Mouse (Mus musculus): ENCODE results near the gene Scn3b. TPM values are rescaled to one million over a fixed set of nuclear protein-coding genes. Genes with fewer than 3 reads are reported as not detected.

The Scn3b gene
- polyA plus RNA-seq, 1 experiment, result not detected

GRCm38 (mm10) chr9:40301475-40301874, 32.5 kb downstream of the Scn3b start:
- Histone ChIP-seq H3K9me3 (ENCODE audit: control insufficient read depth, low read length) (no peaks in the 10 kb centered on the region), H3K36me3 (ENCODE audit: control insufficient read depth) (no peaks in the 10 kb centered on the region), H3K27me3 (ENCODE audit: control insufficient read depth) (no peaks in the 10 kb centered on the region), H3K4me3 (replicated peaks) (no peak overlapping the region), H3K4me1 (ENCODE audit: control insufficient read depth) (no peaks in the 10 kb centered on the region)
- no peak for TF ChIP-seq TAL1 (IDR thresholded peaks at IDR 0.05; ENCODE audit: low read length)
- TF ChIP-seq GATA1 (IDR thresholded peaks at IDR 0.05; ENCODE audit: low read length), result no peak

- H3K4me1 ChIP-seq (ENCODE audit: control insufficient read depth), result no peaks in the 10 kb centered on the region
- no peaks in the 10 kb centered on the region for H3K36me3 ChIP-seq (ENCODE audit: control insufficient read depth)
- H3K4me3 ChIP-seq (replicated peaks), result no peak overlapping the region
- TF ChIP-seq GATA1 (IDR thresholded peaks at IDR 0.05; ENCODE audit: low read length) (no peak), TAL1 (IDR thresholded peaks at IDR 0.05; ENCODE audit: low read length) (no peak)
- no peaks in the 10 kb centered on the region for H3K27me3 ChIP-seq (ENCODE audit: control insufficient read depth)
- no peaks in the 10 kb centered on the region for H3K9me3 ChIP-seq (ENCODE audit: control insufficient read depth, low read length)
These were observed 33.4 kb downstream of the Scn3b start for GRCm38 (mm10) chr9:40302375-40302774.

- H3K27me3 ChIP-seq (ENCODE audit: control insufficient read depth), result no peaks in the 10 kb centered on the region
- H3K4me3 ChIP-seq (replicated peaks), result no peak overlapping the region
- H3K4me1 ChIP-seq (ENCODE audit: control insufficient read depth), result no peaks in the 10 kb centered on the region
- TF ChIP-seq GATA1 (IDR thresholded peaks at IDR 0.05; ENCODE audit: low read length) (no peak), TAL1 (IDR thresholded peaks at IDR 0.05; ENCODE audit: low read length) (no peak)
- no peaks in the 10 kb centered on the region for H3K36me3 ChIP-seq (ENCODE audit: control insufficient read depth)
- H3K9me3 ChIP-seq (ENCODE audit: control insufficient read depth, low read length), result no peaks in the 10 kb centered on the region
These were observed 35.2 kb downstream of the Scn3b start for GRCm38 (mm10) chr9:40304243-40304642.

- TF ChIP-seq TAL1 (IDR thresholded peaks at IDR 0.05; ENCODE audit: low read length) (no peak), GATA1 (IDR thresholded peaks at IDR 0.05; ENCODE audit: low read length) (no peak)
- no peaks in the 10 kb centered on the region for H3K27me3 ChIP-seq (ENCODE audit: control insufficient read depth)
- H3K4me3 ChIP-seq (replicated peaks), result no peak overlapping the region
- H3K4me1 ChIP-seq (ENCODE audit: control insufficient read depth), result no peaks in the 10 kb centered on the region
- no peaks in the 10 kb centered on the region for H3K36me3 ChIP-seq (ENCODE audit: control insufficient read depth)
- no peaks in the 10 kb centered on the region for H3K9me3 ChIP-seq (ENCODE audit: control insufficient read depth, low read length)
These were observed 38.3 kb downstream of the Scn3b start for GRCm38 (mm10) chr9:40307311-40307710.

- TF ChIP-seq TAL1 (IDR thresholded peaks at IDR 0.05; ENCODE audit: low read length) (no peak), GATA1 (IDR thresholded peaks at IDR 0.05; ENCODE audit: low read length) (no peak)
- no peaks in the 10 kb centered on the region for H3K4me1 ChIP-seq (ENCODE audit: control insufficient read depth)
- no peaks in the 10 kb centered on the region for H3K9me3 ChIP-seq (ENCODE audit: control insufficient read depth, low read length)
- no peaks in the 10 kb centered on the region for H3K36me3 ChIP-seq (ENCODE audit: control insufficient read depth)
- no peaks in the 10 kb centered on the region for H3K27me3 ChIP-seq (ENCODE audit: control insufficient read depth)
- H3K4me3 ChIP-seq (replicated peaks), result no peak overlapping the region
These were observed 40.9 kb downstream of the Scn3b start for GRCm38 (mm10) chr9:40309876-40310275.

GRCm38 (mm10) chr9:40311813-40312212, 42.8 kb downstream of the Scn3b start:
- no peaks in the 10 kb centered on the region for H3K27me3 ChIP-seq (ENCODE audit: control insufficient read depth)
- H3K9me3 ChIP-seq (ENCODE audit: control insufficient read depth, low read length), result no peaks in the 10 kb centered on the region
- H3K4me3 ChIP-seq (replicated peaks), result no peak overlapping the region
- H3K36me3 ChIP-seq (ENCODE audit: control insufficient read depth), result no peaks in the 10 kb centered on the region
- TF ChIP-seq GATA1 (IDR thresholded peaks at IDR 0.05; ENCODE audit: low read length) (no peak), TAL1 (IDR thresholded peaks at IDR 0.05; ENCODE audit: low read length) (no peak)
- H3K4me1 ChIP-seq (ENCODE audit: control insufficient read depth), result no peaks in the 10 kb centered on the region

GRCm38 (mm10) chr9:40316865-40317660, 48.0 kb downstream of the Scn3b start:
- TF ChIP-seq TAL1 (IDR thresholded peaks at IDR 0.05; ENCODE audit: low read length) (no peak), GATA1 (IDR thresholded peaks at IDR 0.05; ENCODE audit: low read length) (no peak)

GRCm38 (mm10) chr9:40317735-40318134, 48.7 kb downstream of the Scn3b start:
- H3K27me3 ChIP-seq (ENCODE audit: control insufficient read depth), result no peaks in the 10 kb centered on the region
- no peak overlapping the region for H3K4me3 ChIP-seq (replicated peaks)
- no peaks in the 10 kb centered on the region for H3K36me3 ChIP-seq (ENCODE audit: control insufficient read depth)
- H3K4me1 ChIP-seq (ENCODE audit: control insufficient read depth), result no peaks in the 10 kb centered on the region
- TF ChIP-seq GATA1 (IDR thresholded peaks at IDR 0.05; ENCODE audit: low read length) (no peak), TAL1 (IDR thresholded peaks at IDR 0.05; ENCODE audit: low read length) (no peak)
- H3K9me3 ChIP-seq (ENCODE audit: control insufficient read depth, low read length), result no peaks in the 10 kb centered on the region

More at GRCm38 (mm10) chr9:40316865-40317660, 48.0 kb downstream of the Scn3b start:
- H3K9me3 ChIP-seq (ENCODE audit: control insufficient read depth, low read length), result no peaks in the 10 kb centered on the region
- H3K4me3 ChIP-seq (replicated peaks), result no peak overlapping the region
- H3K4me1 ChIP-seq (ENCODE audit: control insufficient read depth), result no peaks in the 10 kb centered on the region
- no peaks in the 10 kb centered on the region for H3K36me3 ChIP-seq (ENCODE audit: control insufficient read depth)
- no peaks in the 10 kb centered on the region for H3K27me3 ChIP-seq (ENCODE audit: control insufficient read depth)

- Histone ChIP-seq H3K4me3 (replicated peaks) (no peak overlapping the region), H3K36me3 (ENCODE audit: control insufficient read depth) (no peaks in the 10 kb centered on the region), H3K9me3 (ENCODE audit: control insufficient read depth, low read length) (no peaks in the 10 kb centered on the region), H3K4me1 (ENCODE audit: control insufficient read depth) (no peaks in the 10 kb centered on the region), H3K27me3 (ENCODE audit: control insufficient read depth) (no peaks in the 10 kb centered on the region)
- TF ChIP-seq GATA1 (IDR thresholded peaks at IDR 0.05; ENCODE audit: low read length) (no peak), TAL1 (IDR thresholded peaks at IDR 0.05; ENCODE audit: low read length) (no peak)
These were observed 49.8 kb downstream of the Scn3b start for GRCm38 (mm10) chr9:40318771-40319170.
